Mouse (Mus musculus) embryonic fibroblast, embryonic 13.5 days (primary cell): ENCODE results near the gene Dmrt1. TPM values are rescaled to one million over a fixed set of nuclear protein-coding genes. Genes with fewer than 3 reads are reported as not detected.

Experiments used
- H3K27ac ChIP-seq: 2 replicates; pipeline ENCODE4 v1.5.1; 2012; ENCODE audit warnings: low read length, control low read depth, inconsistent platforms; ENCODE audit not compliant: insufficient read depth
- H3K4me1 ChIP-seq: 2 replicates; pipeline ENCODE4 v1.6.1; 2011; ENCODE audit warnings: low read length; ENCODE audit not compliant: control insufficient read depth, insufficient read depth
- H3K4me3 ChIP-seq: 2 replicates; pipeline ENCODE4 v1.5.1; 2011; ENCODE audit warnings: mild to moderate bottlenecking, control low read depth, low read length; ENCODE audit not compliant: insufficient read depth
- CTCF ChIP-seq: IDR thresholded peaks from 2 replicates; pipeline ENCODE4 v1.5.1; 2011; ENCODE audit warnings: mild to moderate bottlenecking, control low read depth, low read length, moderate library complexity, borderline replicate concordance; ENCODE audit not compliant: insufficient read depth
- POLR2A ChIP-seq: IDR thresholded peaks from 2 replicates; pipeline ENCODE4 v1.6.1; 2011; ENCODE audit warnings: low read depth, mild to moderate bottlenecking, control low read depth, low read length, moderate library complexity
- polyA plus RNA-seq: library from polyadenylated mRNA; stranded (reverse); fragments of >200 nt; gene quantifications from 2 replicates; pipeline ENCODE4 v1.2.4, GENCODE M21; 2011; ENCODE audit warnings: low read depth; ENCODE audit not compliant: missing spikeins, insufficient read length

Dmrt1 gene
- polyA plus RNA-seq, 1 experiment, result not detected

DNA sequence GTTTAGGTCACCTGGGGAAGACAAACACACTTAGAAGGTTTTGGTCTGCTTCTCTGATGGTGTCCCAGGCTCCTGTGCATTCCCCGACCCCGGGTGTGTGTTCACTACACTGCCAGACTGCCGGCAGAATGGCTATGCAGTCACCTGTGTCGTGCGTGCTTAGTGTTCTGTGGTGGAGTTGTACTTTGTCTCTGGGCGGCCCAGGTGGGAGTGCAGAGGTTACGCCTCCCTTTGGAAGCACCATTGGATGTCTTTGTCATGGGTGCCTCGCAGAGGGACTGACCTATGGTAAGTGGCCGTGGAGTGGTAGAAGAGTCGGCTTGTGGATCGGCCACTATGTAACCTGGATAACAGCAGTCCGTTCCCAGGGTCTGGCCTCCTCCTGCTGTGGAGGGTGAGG lies 59.0 kb downstream of the Dmrt1 start:
- no peaks in the 10 kb centered on the region for H3K4me1 ChIP-seq
- no peak for TF ChIP-seq POLR2A
- no peak for TF ChIP-seq CTCF
- no peak overlapping the region for H3K27ac ChIP-seq
- no peak overlapping the region for H3K4me3 ChIP-seq

DNA sequence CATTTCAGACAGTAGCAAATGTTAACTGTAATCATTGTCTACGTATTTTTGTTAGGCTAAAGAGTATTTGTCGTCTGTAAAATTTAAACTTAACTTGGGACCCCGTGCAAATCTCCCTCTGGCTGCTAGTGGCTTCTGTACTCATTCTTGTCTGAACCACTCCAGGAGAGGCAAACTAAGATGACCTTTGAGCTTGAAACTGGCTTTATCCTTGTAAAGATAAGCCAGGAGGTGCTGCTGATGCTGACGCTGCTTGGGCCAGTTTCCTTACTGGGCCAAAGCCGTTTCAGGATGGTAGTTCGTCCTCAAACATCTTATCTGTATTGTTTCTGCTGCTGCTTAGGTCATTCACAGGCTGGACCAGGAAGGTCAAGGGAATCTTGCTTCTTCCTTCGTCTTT lies 64.4 kb downstream of the Dmrt1 start:
- TF ChIP-seq POLR2A, result no peak
- TF ChIP-seq CTCF, result no peak
- no peaks in the 10 kb centered on the region for H3K4me1 ChIP-seq

DNA sequence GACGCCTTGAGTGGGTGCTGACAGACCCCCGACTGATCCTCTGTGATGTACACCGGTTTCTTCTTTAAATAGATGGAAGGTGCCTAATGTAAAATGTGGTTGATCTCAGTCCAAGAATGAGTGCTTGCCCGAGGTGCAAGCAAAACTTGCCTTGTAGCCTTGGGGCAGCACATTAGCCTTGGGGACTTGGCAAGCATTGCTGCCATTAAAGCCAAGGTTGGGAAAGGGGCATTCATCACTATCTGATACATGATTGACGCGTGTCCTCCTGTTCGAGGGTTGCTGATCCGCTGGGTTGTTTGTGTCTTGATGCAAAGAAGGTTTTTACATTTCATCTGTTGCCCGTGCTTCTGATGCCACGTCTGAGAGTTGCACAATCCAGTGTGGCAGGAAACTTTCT lies 69.0 kb downstream of the Dmrt1 start:
- no peak for TF ChIP-seq CTCF
- TF ChIP-seq POLR2A, result no peak
- no peaks in the 10 kb centered on the region for H3K4me1 ChIP-seq
- no peak overlapping the region for H3K27ac ChIP-seq
- no peak overlapping the region for H3K4me3 ChIP-seq

More for the DNA sequence above, 64.4 kb downstream of the Dmrt1 start:
- no peak overlapping the region for H3K27ac ChIP-seq
- H3K4me3 ChIP-seq, result no peak overlapping the region

DNA sequence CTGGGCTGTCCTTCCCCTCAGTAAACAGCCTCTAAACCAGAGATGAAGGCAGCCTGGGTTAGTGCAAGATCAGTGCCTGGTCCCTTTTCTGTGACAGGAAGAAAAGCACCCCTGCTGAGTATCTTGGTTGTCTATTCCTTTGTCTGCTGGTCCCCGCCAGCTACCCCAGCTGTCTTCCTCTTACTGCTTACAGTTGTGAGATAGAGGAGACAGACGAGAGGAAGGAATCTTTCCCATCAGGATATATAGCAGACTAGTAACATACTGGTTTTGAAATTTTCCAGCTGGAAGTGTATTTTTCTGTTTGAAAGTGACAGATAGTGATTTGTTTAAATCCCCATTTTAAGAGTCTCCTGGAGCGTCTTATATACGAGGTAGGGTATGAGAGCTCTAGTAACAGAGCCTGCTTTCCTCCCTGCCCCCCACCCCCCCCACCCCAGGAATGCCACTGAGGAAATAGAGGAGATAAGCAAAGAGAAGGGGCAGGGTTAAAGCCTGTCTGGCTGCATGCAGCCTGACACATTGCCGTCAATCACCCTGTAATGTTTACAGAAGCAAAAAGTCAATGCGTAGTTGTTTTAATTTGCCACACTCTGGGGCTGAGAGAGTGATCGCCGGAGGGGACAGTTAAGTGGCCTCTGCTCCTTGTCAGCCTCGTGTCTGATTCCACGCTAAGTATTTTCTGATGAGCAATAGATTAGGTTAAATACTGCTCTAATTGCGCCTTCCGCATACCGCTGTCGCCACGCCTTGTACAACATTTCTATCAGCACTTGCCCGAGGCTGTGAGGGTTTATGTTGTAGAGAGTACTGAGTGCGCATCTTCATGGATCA lies 69.8 kb downstream of the Dmrt1 start:
- Histone ChIP-seq H3K4me1 (no peaks in the 10 kb centered on the region), H3K27ac (no peak overlapping the region), H3K4me3 (no peak overlapping the region)
- TF ChIP-seq POLR2A (no peak), CTCF (no peak)

DNA sequence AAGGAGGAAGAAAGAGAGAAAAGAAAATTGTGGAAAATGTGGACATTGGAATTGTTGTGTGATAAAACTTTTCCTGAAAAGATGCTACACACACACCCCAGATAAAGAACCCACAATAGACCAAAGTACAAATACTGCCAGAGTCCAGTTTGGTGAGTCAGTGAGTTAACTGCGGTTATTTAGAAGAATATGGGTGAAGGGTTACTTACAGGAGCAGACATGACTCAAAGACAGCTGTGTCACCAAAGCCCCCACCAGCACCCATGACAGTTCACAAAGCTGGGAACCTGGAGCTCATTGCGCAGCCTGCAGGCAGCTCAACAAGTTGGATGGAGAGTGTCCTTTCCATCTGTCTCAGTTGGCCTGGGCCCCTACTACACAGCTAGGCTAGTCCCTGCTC lies 72.9 kb downstream of the Dmrt1 start:
- TF ChIP-seq POLR2A (no peak), CTCF (no peak)
- H3K4me1 ChIP-seq, result no peaks in the 10 kb centered on the region
- no peak overlapping the region for H3K4me3 ChIP-seq
- no peak overlapping the region for H3K27ac ChIP-seq

DNA sequence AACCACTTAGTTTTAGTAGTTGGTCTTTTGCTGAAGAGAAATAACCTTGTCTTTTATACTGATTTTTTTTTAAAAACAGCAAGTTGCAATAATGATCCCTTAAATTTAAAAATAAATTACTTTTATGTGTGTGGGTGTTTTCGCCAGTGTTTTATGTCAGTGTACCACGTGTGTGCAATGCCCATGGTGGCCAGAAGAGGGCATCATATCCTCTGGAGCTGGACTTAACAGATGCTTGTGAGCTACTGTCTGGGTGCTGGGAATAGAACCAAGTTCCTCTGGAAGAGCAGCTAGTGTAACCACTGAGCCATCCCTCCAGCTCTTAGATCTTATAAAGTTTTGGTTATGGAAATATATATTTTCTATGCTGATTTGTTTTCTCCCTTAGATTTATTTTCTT lies 74.0 kb downstream of the Dmrt1 start:
- Histone ChIP-seq H3K27ac (no peak overlapping the region), H3K4me1 (no peaks in the 10 kb centered on the region), H3K4me3 (no peak overlapping the region)
- TF ChIP-seq CTCF (no peak), POLR2A (no peak)

DNA sequence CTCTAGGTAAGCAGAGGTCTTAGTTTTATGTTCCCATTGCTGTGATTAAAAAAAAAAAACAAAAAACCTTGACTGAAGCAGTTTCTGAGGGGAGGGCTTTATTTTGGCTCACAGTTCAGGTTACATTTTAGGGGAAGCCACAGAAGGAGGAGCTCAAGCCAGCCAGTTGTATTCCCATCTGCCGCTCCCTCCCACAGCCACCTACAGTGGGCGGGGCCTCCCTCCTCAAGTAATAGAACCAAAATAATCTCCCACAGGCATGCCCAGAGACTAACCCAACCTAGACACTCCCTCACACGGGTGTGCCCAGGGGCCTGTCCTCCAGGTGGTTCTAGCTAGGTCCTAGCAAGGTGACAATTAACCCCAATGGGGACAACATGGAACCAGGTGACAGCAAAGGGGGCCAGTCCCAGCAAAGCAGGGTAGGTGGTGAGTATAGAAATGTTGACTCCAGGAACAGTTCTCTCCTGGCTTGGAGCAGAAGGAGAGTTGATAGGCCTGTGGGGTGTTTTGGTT lies 92.4 kb downstream of the Dmrt1 start:
- TF ChIP-seq CTCF (no peak), POLR2A (no peak)
- no peak overlapping the region for H3K27ac ChIP-seq
- H3K4me1 ChIP-seq, result no peaks in the 10 kb centered on the region
- H3K4me3 ChIP-seq, result no peak overlapping the region

DNA sequence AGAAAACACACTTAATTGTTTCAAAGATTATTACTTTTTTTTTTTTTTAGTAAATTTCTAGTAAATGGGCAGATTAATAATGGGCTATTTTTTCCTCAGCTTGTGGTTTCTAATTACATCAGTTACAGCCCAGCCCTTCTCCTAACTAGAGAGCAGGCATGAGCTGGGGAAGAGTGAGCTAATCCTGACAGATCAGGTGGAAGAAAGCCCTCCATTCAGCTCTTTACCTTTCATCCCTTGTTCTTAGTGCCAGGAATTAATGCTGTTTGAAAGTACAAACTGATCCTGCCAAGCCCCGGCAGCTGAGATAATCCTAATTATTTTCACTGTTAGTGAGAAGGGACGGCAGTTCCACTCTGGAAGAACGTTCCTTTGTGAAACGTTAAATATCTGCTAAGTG lies 93.2 kb downstream of the Dmrt1 start:
- TF ChIP-seq POLR2A (no peak), CTCF (no peak)
- H3K27ac ChIP-seq, result no peak overlapping the region
- H3K4me1 ChIP-seq, result no peaks in the 10 kb centered on the region
- no peak overlapping the region for H3K4me3 ChIP-seq

DNA sequence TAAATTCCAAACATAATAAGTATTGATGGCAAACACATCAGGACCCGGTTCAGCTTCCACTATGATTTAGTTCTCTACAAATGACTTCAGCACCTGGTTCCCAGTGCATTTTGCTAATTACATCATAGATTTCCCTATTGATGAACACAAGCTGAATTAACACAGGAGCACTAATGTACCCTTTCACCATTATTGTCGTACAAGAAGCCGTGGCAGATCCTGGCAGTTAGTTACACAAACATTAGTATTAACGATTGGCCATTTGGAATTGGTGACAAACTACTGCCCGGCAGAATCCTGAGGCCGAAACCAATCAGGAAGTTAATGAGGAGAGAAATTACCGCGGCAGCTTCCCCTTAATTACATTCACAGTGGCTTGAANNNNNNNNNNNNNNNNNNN lies 96.5 kb downstream of the Dmrt1 start:
- TF ChIP-seq POLR2A, result no peak
- no peak for TF ChIP-seq CTCF
- Histone ChIP-seq H3K27ac (no peak overlapping the region), H3K4me3 (no peak overlapping the region), H3K4me1 (no peaks in the 10 kb centered on the region)

DNA sequence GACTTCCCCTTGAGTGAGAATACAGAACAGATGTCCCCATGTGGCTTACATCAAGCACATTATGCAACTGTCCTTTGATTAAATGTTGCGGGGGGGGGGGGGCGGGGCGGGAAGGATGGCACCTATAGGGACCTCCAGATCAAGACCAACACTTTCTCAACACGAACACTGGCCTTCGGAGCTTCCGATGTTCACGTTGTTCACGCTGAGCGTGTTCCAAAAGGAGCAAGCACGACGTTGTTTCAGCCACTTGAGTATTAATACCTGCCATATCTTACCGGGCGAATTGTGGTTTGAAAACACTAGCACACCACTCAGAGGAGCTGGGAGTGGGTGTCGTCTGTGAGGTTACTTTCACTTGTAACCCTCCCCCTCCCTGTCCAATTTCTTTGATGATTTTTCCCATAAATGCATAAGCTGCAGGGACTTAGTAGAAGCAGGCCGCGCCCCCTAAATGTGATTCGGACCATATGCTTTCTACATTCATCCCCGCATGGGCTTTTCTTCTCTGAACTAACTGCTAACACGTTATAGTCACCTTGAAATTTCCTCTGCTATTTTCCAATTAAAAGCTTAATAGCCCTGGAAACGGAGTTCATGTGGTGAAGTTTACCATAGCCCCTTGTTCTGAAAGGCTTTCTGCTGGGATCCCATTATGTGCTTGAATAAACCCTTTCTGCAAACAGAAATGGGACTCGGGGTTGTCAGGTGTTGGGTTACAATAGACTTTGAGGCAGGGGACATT lies 102.2 kb downstream of the Dmrt1 start:
- Histone ChIP-seq H3K27ac (no peak overlapping the region), H3K4me3 (no peak overlapping the region), H3K4me1 (no peaks in the 10 kb centered on the region; the same call in 1 of the 2 replicates)
- TF ChIP-seq POLR2A (no peak), CTCF (no peak)
